Mouse (Mus musculus): ENCODE measurements at regions not wholly inside any gene's neighbourhood (a gene's known extent, or its start where the extent isn't known, plus 50 kb on each side); places are given as distances from the start of the nearest gene placed in this dataset.
A peak's percentile ranks its signal among the peaks of the same experiment; 100 is the strongest.

- DNase-seq (ENCODE audit: low spot score): no peak
- no peaks in the 10 kb centered on the region for H3K27me3 ChIP-seq (replicated peaks; ENCODE audit: insufficient read depth, low read length)
- ATAC-seq: no peak
- no peak overlapping the region for H3K4me2 ChIP-seq (replicated peaks; ENCODE audit: low read depth, low read length)
- H3K36me3 ChIP-seq (ENCODE audit: insufficient read depth, low read length): no peaks in the 10 kb centered on the region
- H3K9ac ChIP-seq (replicated peaks; ENCODE audit: low read depth): no peak overlapping the region
- no peaks in the 10 kb centered on the region for H3K9me3 ChIP-seq (ENCODE audit: low read length)
- H3K27ac ChIP-seq (ENCODE audit: low read length): no peak overlapping the region
- H3K4me3 ChIP-seq (ENCODE audit: low read depth, low read length): no peak overlapping the region
- H3K4me1 ChIP-seq (ENCODE audit: insufficient read depth, low read depth, low read length): no peaks in the 10 kb centered on the region
- WGBS: 69% methylated on average over 7 of the region's 7 CpGs
- TF ChIP-seq CTCF (IDR thresholded peaks at IDR 0.05): no peak
- TF ChIP-seq EP300 (IDR thresholded peaks at IDR 0.05): no peak
Measured at GRCm38 (mm10) chr13:99118901-99119300, 65.7 kb upstream of the Zfp366 start.

- ATAC-seq (no peak; the same call in 1 of the 2 replicates), DNase-seq (ENCODE audit: low spot score) (no peak)
- no peak overlapping the region for H3K4me2 ChIP-seq (replicated peaks; ENCODE audit: low read depth, low read length)
- no peaks in the 10 kb centered on the region for H3K4me1 ChIP-seq (ENCODE audit: insufficient read depth, low read depth, low read length)
- no peaks in the 10 kb centered on the region for H3K9me3 ChIP-seq (ENCODE audit: low read length)
- TF ChIP-seq CTCF (IDR thresholded peaks at IDR 0.05) (no peak), EP300 (IDR thresholded peaks at IDR 0.05) (no peak)
- H3K4me3 ChIP-seq (ENCODE audit: low read depth, low read length): no peak overlapping the region
- no peak overlapping the region for H3K27ac ChIP-seq (ENCODE audit: low read length)
- H3K9ac ChIP-seq (replicated peaks; ENCODE audit: low read depth): no peak overlapping the region
- no peaks in the 10 kb centered on the region for H3K27me3 ChIP-seq (replicated peaks; ENCODE audit: insufficient read depth, low read length)
- no peaks in the 10 kb centered on the region for H3K36me3 ChIP-seq (ENCODE audit: insufficient read depth, low read length)
- 75% methylated on average over 7 of the region's 7 CpGs for WGBS
Measured at GRCm38 (mm10) chr13:99115541-99115940, 69.1 kb upstream of the Zfp366 start.

- Histone ChIP-seq H3K4me3 (ENCODE audit: low read depth, low read length) (no peak overlapping the region), H3K9ac (replicated peaks; ENCODE audit: low read depth) (no peak overlapping the region), H3K4me2 (replicated peaks; ENCODE audit: low read depth, low read length) (no peak overlapping the region), H3K9me3 (ENCODE audit: low read length) (no peaks in the 10 kb centered on the region), H3K4me1 (ENCODE audit: insufficient read depth, low read depth, low read length) (no peaks in the 10 kb centered on the region), H3K36me3 (ENCODE audit: insufficient read depth, low read length) (no peaks in the 10 kb centered on the region), H3K27ac (ENCODE audit: low read length) (no peak overlapping the region), H3K27me3 (replicated peaks; ENCODE audit: insufficient read depth, low read length) (no peaks in the 10 kb centered on the region)
- DNase-seq (ENCODE audit: low spot score): peak; percentile 16
- 21% methylated on average over 3 of the region's 3 CpGs for WGBS
- TF ChIP-seq EP300 (IDR thresholded peaks at IDR 0.05) (no peak), CTCF (IDR thresholded peaks at IDR 0.05) (no peak)
- no peak for ATAC-seq
Measured at GRCm38 (mm10) chr13:99114565-99114964, 70.1 kb upstream of the Zfp366 start.

- Histone ChIP-seq H3K27ac (ENCODE audit: low read length) (no peak overlapping the region), H3K27me3 (replicated peaks; ENCODE audit: insufficient read depth, low read length) (no peaks in the 10 kb centered on the region), H3K36me3 (ENCODE audit: insufficient read depth, low read length) (no peaks in the 10 kb centered on the region), H3K9me3 (ENCODE audit: low read length) (no peaks in the 10 kb centered on the region), H3K9ac (replicated peaks; ENCODE audit: low read depth) (no peak overlapping the region), H3K4me3 (ENCODE audit: low read depth, low read length) (no peak overlapping the region), H3K4me1 (ENCODE audit: insufficient read depth, low read depth, low read length) (no peaks in the 10 kb centered on the region), H3K4me2 (replicated peaks; ENCODE audit: low read depth, low read length) (no peak overlapping the region)
- no peak for ATAC-seq
- no peak for TF ChIP-seq CTCF (IDR thresholded peaks at IDR 0.05)
- TF ChIP-seq EP300 (IDR thresholded peaks at IDR 0.05): no peak
- no peak for DNase-seq (ENCODE audit: low spot score)
- WGBS: 35% methylated on average over 1 of the region's 1 CpGs
Measured at GRCm38 (mm10) chr13:99111736-99112386, 72.8 kb upstream of the Zfp366 start.

GRCm38 (mm10) chr13:99107983-99108382 is 76.6 kb upstream of the Zfp366 start:
- Histone ChIP-seq H3K36me3 (ENCODE audit: insufficient read depth, low read length) (no peaks in the 10 kb centered on the region), H3K27me3 (replicated peaks; ENCODE audit: insufficient read depth, low read length) (no peaks in the 10 kb centered on the region), H3K4me1 (ENCODE audit: insufficient read depth, low read depth, low read length) (no peaks in the 10 kb centered on the region), H3K9ac (replicated peaks; ENCODE audit: low read depth) (no peak overlapping the region), H3K27ac (ENCODE audit: low read length) (no peak overlapping the region), H3K4me2 (replicated peaks; ENCODE audit: low read depth, low read length) (no peak overlapping the region), H3K4me3 (ENCODE audit: low read depth, low read length) (no peak overlapping the region), H3K9me3 (ENCODE audit: low read length) (no peaks in the 10 kb centered on the region)
- no peak for ATAC-seq
- WGBS: 55% methylated on average over 4 of the region's 4 CpGs
- TF ChIP-seq EP300 (IDR thresholded peaks at IDR 0.05) (no peak), CTCF (IDR thresholded peaks at IDR 0.05) (no peak)
- DNase-seq (ENCODE audit: low spot score): no peak

GRCm38 (mm10) chr13:99102089-99102681 is 82.4 kb upstream of the Zfp366 start:
- Histone ChIP-seq H3K9me3 (ENCODE audit: low read length) (no peaks in the 10 kb centered on the region), H3K27me3 (replicated peaks; ENCODE audit: insufficient read depth, low read length) (no peaks in the 10 kb centered on the region), H3K4me1 (ENCODE audit: insufficient read depth, low read depth, low read length) (no peaks in the 10 kb centered on the region), H3K4me2 (replicated peaks; ENCODE audit: low read depth, low read length) (no peak overlapping the region), H3K9ac (replicated peaks; ENCODE audit: low read depth) (no peak overlapping the region), H3K36me3 (ENCODE audit: insufficient read depth, low read length) (no peaks in the 10 kb centered on the region), H3K4me3 (ENCODE audit: low read depth, low read length) (no peak overlapping the region), H3K27ac (ENCODE audit: low read length) (no peak overlapping the region)
- DNase-seq (ENCODE audit: low spot score) (peak; percentile 58), ATAC-seq (peak; percentile 64)
- WGBS: 60% methylated on average over 9 of the region's 9 CpGs
- TF ChIP-seq CTCF (IDR thresholded peaks at IDR 0.05) (no peak), EP300 (IDR thresholded peaks at IDR 0.05) (no peak)

Measured in lung, postnatal 0 days (tissue).